Mouse (Mus musculus) heart, postnatal 0 days (tissue): ENCODE measurements around the gene Tfap4. TPM values are rescaled to one million over a fixed set of nuclear protein-coding genes. Genes with fewer than 3 reads are reported as not detected.
A peak's percentile ranks its signal among the peaks of the same experiment; 100 is the strongest.

Experiments
- ATAC-seq: fragments of 200-750 bp; cut with Nextera tagmentation; 2 replicates; pipeline ENCODE4 v1.8.0; 2017; ENCODE audit warnings: low read depth, moderate number of reproducible peaks, moderate library complexity; ENCODE audit not compliant: insufficient read depth
- DNase-seq: peaks from one replicate; pipeline ENCODE4 v3.0.0-alpha.2; 2016; ENCODE audit warnings: low spot score
- H3K27ac ChIP-seq: fragments of 300-500 bp; sonication (generic); 2 replicates; pipeline ENCODE4 v1.5.1; 2014; ENCODE audit warnings: low read depth, mild to moderate bottlenecking
- H3K27me3 ChIP-seq: fragments of 300-500 bp; sonication (generic); 2 replicates; pipeline ENCODE4 v1.6.1; 2014; ENCODE audit warnings: low read length, mixed read lengths; ENCODE audit not compliant: control insufficient read depth, insufficient read depth
- H3K36me3 ChIP-seq: fragments of 300-500 bp; sonication (generic); replicated peaks from 2 replicates; pipeline ENCODE4 v1.6.1; 2014; ENCODE audit warnings: low read length, mixed read lengths; ENCODE audit not compliant: control insufficient read depth, insufficient read depth
- H3K4me1 ChIP-seq: fragments of 300-500 bp; sonication (generic); 2 replicates; pipeline ENCODE4 v1.6.1; 2014; ENCODE audit warnings: antibody characterized with exemption; ENCODE audit not compliant: control insufficient read depth, insufficient read depth
- H3K4me2 ChIP-seq: fragments of 300-500 bp; sonication (generic); 2 replicates; pipeline ENCODE4 v1.6.1; 2014; ENCODE audit warnings: low read depth, mild to moderate bottlenecking, low read length, moderate library complexity
- H3K4me3 ChIP-seq: fragments of 300-500 bp; sonication (generic); 2 replicates; pipeline ENCODE4 v1.5.1; 2014; ENCODE audit warnings: low read depth, low read length
- H3K9ac ChIP-seq: fragments of 300-500 bp; sonication (generic); replicated peaks from 2 replicates; pipeline ENCODE4 v1.6.1; 2014; ENCODE audit warnings: low read depth, low read length, mixed read lengths
- H3K9me3 ChIP-seq: fragments of 300-500 bp; sonication (generic); replicated peaks from 2 replicates; pipeline ENCODE4 v1.6.1; 2016; ENCODE audit warnings: low read length; ENCODE audit not compliant: control insufficient read depth
- CTCF ChIP-seq: IDR thresholded peaks from 2 replicates; pipeline ENCODE4 v1.5.1; 2016; ENCODE audit warnings: antibody characterized with exemption, control low read depth, low read depth
- EP300 ChIP-seq: IDR thresholded peaks from 2 replicates; pipeline ENCODE4 v1.6.1; 2016; ENCODE audit warnings: antibody characterized with exemption, low read depth
- WGBS: fragments of 180-500 bp; shearing (Covaris S2); extraction: QIAGEN DNeasy Blood & Tissue Kit; methylation state at CpG from one replicate; pipeline ENCODE4 v1.1.7; 2014; 5-methylcytosine and 5-hydroxymethylcytosine counted together
- polyA plus RNA-seq: library from polyadenylated mRNA; unstranded; fragments of >200 nt; fragmentation: Nextera tagmentation; extraction: Ambion mirVana; gene quantifications from 2 replicates; pipeline ENCODE4 v1.2.1, GENCODE M21; 2015
- total RNA-seq: library from RNA; depleted of rRNA; stranded (reverse); fragments of >200 nt; gene quantifications from 2 replicates; pipeline ENCODE4 v1.2.3, GENCODE M21; 2014; ENCODE audit warnings: low replicate concordance; rRNA removed

Tfap4 gene
- total and polyA plus RNA-seq, 2 experiments from 2014 or later, result 2.9 to 6.3 TPM

GRCm38 (mm10) chr16:4496470-4496869 lies 63.2 kb downstream of the Tfap4 start:
- Histone ChIP-seq H3K4me3 (no peak overlapping the region), H3K36me3 (peaks cover 40% of the 10 kb centered on the region), H3K4me1 (peaks cover 32% of the 10 kb centered on the region), H3K27ac (peak overlapping the region; percentile 94), H3K9me3 (no peaks in the 10 kb centered on the region), H3K4me2 (no peak overlapping the region), H3K27me3 (no peaks in the 10 kb centered on the region), H3K9ac (no peak overlapping the region)
- 85% methylated on average over 3 of the region's 3 CpGs for WGBS
- DNase-seq (no peak), ATAC-seq (no peak)
- TF ChIP-seq EP300, result no peak

- H3K9ac ChIP-seq, result no peak overlapping the region
- DNase-seq, result no peak
These were observed 63.8 kb downstream of the Tfap4 start for GRCm38 (mm10) chr16:4495861-4496260.

More at GRCm38 (mm10) chr16:4495861-4496260, 63.8 kb downstream of the Tfap4 start:
- H3K9me3 ChIP-seq, result no peaks in the 10 kb centered on the region
- WGBS, result 62% methylated on average over 5 of the region's 5 CpGs
- no peak for TF ChIP-seq EP300
- no peak for TF ChIP-seq CTCF
- H3K27me3 ChIP-seq, result no peaks in the 10 kb centered on the region
- H3K4me2 ChIP-seq, result no peak overlapping the region
- peak overlapping the region; percentile 94; the same call in 1 of the 2 replicates for H3K27ac ChIP-seq
- H3K36me3 ChIP-seq, result peaks cover 43% of the 10 kb centered on the region
- peaks cover 28% of the 10 kb centered on the region for H3K4me1 ChIP-seq
- no peak overlapping the region for H3K4me3 ChIP-seq
- no peak for ATAC-seq

Other genes with a start within 250 kb of the Tfap4 start
- 19.0 and 22.2 TPM in 2 replicates for gene Adcy9, start 139.4 kb downstream of the Tfap4 start, total RNA-seq
- gene Adcy9, start 139.4 kb downstream of the Tfap4 start, polyA plus RNA-seq, result 1.8 and 2.0 TPM in 2 replicates
- 910 and 974 TPM in 2 replicates for gene Srl, start 18.0 kb downstream of the Tfap4 start, total RNA-seq
- 346 and 419 TPM in 2 replicates for gene Srl, start 18.0 kb downstream of the Tfap4 start, polyA plus RNA-seq
- 25.3 and 25.4 TPM in 2 replicates for gene Glis2, start 34.9 kb upstream of the Tfap4 start, total RNA-seq
- 11.2 and 11.8 TPM in 2 replicates for gene Glis2, start 34.9 kb upstream of the Tfap4 start, polyA plus RNA-seq
- 23.9 and 74.9 TPM in 2 replicates for gene Pam16, start 65.1 kb upstream of the Tfap4 start, total RNA-seq
- gene Pam16, start 65.1 kb upstream of the Tfap4 start, polyA plus RNA-seq, result 172 and 184 TPM in 2 replicates
- 38.7 and 64.8 TPM in 2 replicates for gene Vasn, start 80.1 kb upstream of the Tfap4 start, total RNA-seq
- gene Vasn, start 80.1 kb upstream of the Tfap4 start, polyA plus RNA-seq, result 8.1 and 9.3 TPM in 2 replicates
- 99.6 and 102 TPM in 2 replicates for gene Dnaja3, start 80.1 kb upstream of the Tfap4 start, total RNA-seq
- gene Dnaja3, start 80.1 kb upstream of the Tfap4 start, polyA plus RNA-seq, result 99.5 and 103 TPM in 2 replicates
- gene Coro7, start 119.9 kb upstream of the Tfap4 start, total RNA-seq, result 17.2 and 17.8 TPM in 2 replicates
- gene Coro7, start 119.9 kb upstream of the Tfap4 start, polyA plus RNA-seq, result 8.0 and 9.9 TPM in 2 replicates
- 12.4 and 21.1 TPM in 2 replicates for gene Nmral1, start 159.5 kb upstream of the Tfap4 start, total RNA-seq
- gene Nmral1, start 159.5 kb upstream of the Tfap4 start, polyA plus RNA-seq, result 8.6 and 9.8 TPM in 2 replicates
- gene Hmox2, start 166.5 kb upstream of the Tfap4 start, total RNA-seq, result 53.1 and 56.8 TPM in 2 replicates
- gene Hmox2, start 166.5 kb upstream of the Tfap4 start, polyA plus RNA-seq, result 87.0 and 91.1 TPM in 2 replicates
- 149 and 160 TPM in 2 replicates for gene Cdip1, start 230.4 kb upstream of the Tfap4 start, total RNA-seq
- gene Cdip1, start 230.4 kb upstream of the Tfap4 start, polyA plus RNA-seq, result 121 and 123 TPM in 2 replicates